Mouse (Mus musculus) heart, postnatal 0 days (tissue): ENCODE measurements at regions not wholly inside any gene's neighbourhood (a gene's known extent, or its start where the extent isn't known, plus 50 kb on each side); places are given as distances from the start of the nearest gene placed in this dataset.
A peak's percentile ranks its signal among the peaks of the same experiment; 100 is the strongest.

ENCODE experiments used
- CTCF ChIP-seq: IDR thresholded peaks from 2 replicates; pipeline ENCODE4 v1.5.1; 2016; ENCODE audit warnings: antibody characterized with exemption, control low read depth, low read depth
- EP300 ChIP-seq: IDR thresholded peaks from 2 replicates; pipeline ENCODE4 v1.6.1; 2016; ENCODE audit warnings: antibody characterized with exemption, low read depth

GRCm38 (mm10) chr2:38429752-38430378 lies 81.6 kb upstream of the Nek6 start:
- TF ChIP-seq EP300 (no peak), CTCF (peak; percentile 88)
